Mouse (Mus musculus) hindbrain, embryonic 13.5 days (tissue): ENCODE data around the gene Sbf1. TPM values are rescaled to one million over a fixed set of nuclear protein-coding genes. Genes with fewer than 3 reads are reported as not detected.

Experiments
- ATAC-seq: fragments of 200-750 bp; cut with Nextera tagmentation; 2 replicates; pipeline ENCODE4 v1.8.0; 2017; ENCODE audit warnings: moderate TSS enrichment; ENCODE audit not compliant: low FRiP score
- H3K27ac ChIP-seq: fragments of 300-500 bp; sonication (generic); 2 replicates; pipeline ENCODE4 v1.5.1; 2015; ENCODE audit warnings: inconsistent platforms, mild to moderate bottlenecking, moderate library complexity
- H3K27me3 ChIP-seq: fragments of 300-500 bp; sonication (generic); 2 replicates; pipeline ENCODE4 v1.6.1; 2015; ENCODE audit warnings: mild to moderate bottlenecking, inconsistent platforms
- H3K36me3 ChIP-seq: fragments of 300-500 bp; sonication (generic); 2 replicates; pipeline ENCODE4 v1.6.1; 2015; ENCODE audit warnings: mild to moderate bottlenecking, inconsistent platforms
- H3K4me1 ChIP-seq: fragments of 300-500 bp; sonication (generic); replicated peaks from 2 replicates; pipeline ENCODE4 v1.6.1; 2015; ENCODE audit warnings: inconsistent platforms
- H3K4me2 ChIP-seq: fragments of 300-500 bp; sonication (generic); 2 replicates; pipeline ENCODE4 v1.6.1; 2015; ENCODE audit warnings: inconsistent platforms, mild to moderate bottlenecking, moderate library complexity
- H3K4me3 ChIP-seq: fragments of 300-500 bp; sonication (generic); 2 replicates; pipeline ENCODE4 v1.5.1; 2015; ENCODE audit warnings: mild to moderate bottlenecking, inconsistent platforms
- H3K9ac ChIP-seq: fragments of 300-500 bp; sonication (generic); 2 replicates; pipeline ENCODE4 v1.6.1; 2015; ENCODE audit warnings: mild to moderate bottlenecking, inconsistent platforms
- H3K9me3 ChIP-seq: fragments of 300-500 bp; sonication (generic); 2 replicates; pipeline ENCODE4 v1.6.1; 2016; ENCODE audit warnings: inconsistent platforms
- WGBS: fragments of 180-500 bp; shearing (Covaris S2); methylation state at CpG from one replicate; pipeline ENCODE4 v1.1.7; 2015; 5-methylcytosine and 5-hydroxymethylcytosine counted together
- polyA plus RNA-seq: library from polyadenylated mRNA; unstranded; fragments of >200 nt; fragmentation: Nextera tagmentation; extraction: Ambion mirVana; gene quantifications from 2 replicates; pipeline ENCODE4 v1.2.1, GENCODE M21; 2015

Gene Sbf1
- polyA plus RNA-seq, 1 experiment from 2014 or later = 83.3 TPM

DNA sequence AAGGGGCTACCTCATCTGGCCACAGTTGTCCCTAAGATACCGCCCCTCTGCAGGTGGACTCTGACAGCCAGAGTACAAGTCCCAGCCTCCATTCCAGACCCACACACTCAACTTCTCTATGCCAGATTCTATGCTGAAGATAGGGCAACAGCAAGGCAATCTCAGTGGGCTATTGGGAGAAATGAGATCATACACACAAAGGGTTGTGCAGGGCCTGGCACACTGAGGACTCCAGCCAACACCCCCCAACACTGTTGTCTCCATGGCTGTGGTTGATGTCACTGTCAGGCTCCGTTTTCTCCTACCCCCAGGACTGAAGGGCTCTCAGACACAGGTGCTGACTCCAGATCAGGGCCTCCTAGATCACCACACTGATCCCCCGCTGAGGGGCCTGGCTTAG, 1.0 kb downstream of the Sbf1 start:
- 37% methylated on average over 3 of the region's 3 CpGs for WGBS
- H3K27ac ChIP-seq = 0 out of 2 replicates have a peak overlapping the region, but pooled peaks have one; percentile 79

DNA sequence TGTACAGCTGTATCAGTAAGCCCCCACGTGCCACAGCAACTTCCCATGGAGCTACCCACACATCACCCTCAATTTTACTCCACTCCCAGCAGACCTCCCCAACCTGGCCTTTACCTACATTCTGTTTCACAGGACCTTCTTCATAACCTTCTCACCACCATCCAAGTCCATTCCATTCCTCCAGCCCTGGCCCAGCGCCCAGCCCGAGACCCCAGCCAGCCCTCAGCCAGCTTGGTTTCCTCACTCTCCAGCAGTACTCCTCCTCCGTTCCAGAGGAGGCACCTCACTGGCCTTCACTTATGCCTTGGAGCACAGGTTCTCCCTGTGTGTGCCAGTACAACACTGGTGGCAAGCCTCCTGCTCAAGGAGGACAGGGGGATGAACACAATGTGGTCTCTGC, 1.8 kb downstream of the Sbf1 start:
- no peak overlapping the region for H3K27ac ChIP-seq
- H3K9ac ChIP-seq = peak overlapping the region; percentile 93
- ATAC-seq = no peak
- H3K4me1 ChIP-seq = peaks cover 55% of the 10 kb centered on the region
- no peaks in the 10 kb centered on the region for H3K9me3 ChIP-seq
- H3K27me3 ChIP-seq = no peaks in the 10 kb centered on the region
- H3K4me3 ChIP-seq = peak overlapping the region; percentile 96
- 79% methylated on average over 4 of the region's 4 CpGs for WGBS
- H3K36me3 ChIP-seq = no peaks in the 10 kb centered on the region
- peak overlapping the region; percentile 92 for H3K4me2 ChIP-seq

More for the DNA sequence above, 1.0 kb downstream of the Sbf1 start:
- H3K27me3 ChIP-seq = no peaks in the 10 kb centered on the region
- H3K4me3 ChIP-seq = peak overlapping the region; percentile 96
- 0 out of 2 replicates have a peak, but pooled peaks have one; percentile 0 for ATAC-seq
- no peaks in the 10 kb centered on the region for H3K9me3 ChIP-seq
- H3K36me3 ChIP-seq = no peaks in the 10 kb centered on the region
- H3K4me1 ChIP-seq = peaks cover 48% of the 10 kb centered on the region
- peak overlapping the region; percentile 92 for H3K4me2 ChIP-seq
- H3K9ac ChIP-seq = peak overlapping the region; percentile 93

DNA sequence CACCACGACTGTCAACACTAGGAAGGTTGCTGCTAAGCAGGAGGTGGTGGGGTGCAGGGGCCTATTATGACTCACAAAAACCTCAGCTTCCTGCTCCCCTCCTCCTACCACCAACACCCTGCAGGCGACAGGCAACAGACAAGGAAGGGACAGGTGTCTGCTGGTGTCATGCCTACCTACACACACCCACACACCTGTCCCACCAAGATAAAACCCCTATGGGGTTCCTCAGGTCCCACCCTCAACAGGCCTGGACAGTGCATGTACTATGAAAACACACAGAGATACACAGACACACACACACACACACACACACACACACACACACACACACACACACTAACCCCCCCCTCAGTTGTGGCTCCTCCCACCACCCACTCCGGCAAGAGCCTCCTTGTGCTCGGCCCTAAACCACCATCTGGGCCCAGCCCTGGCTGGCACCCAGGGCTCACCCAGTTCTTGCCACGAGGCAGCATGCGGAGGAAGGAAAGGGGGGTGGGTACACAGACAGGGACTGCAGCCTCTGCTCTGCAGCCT, 5.1 kb downstream of the Sbf1 start:
- 67% methylated on average over 6 of the region's 6 CpGs for WGBS

DNA sequence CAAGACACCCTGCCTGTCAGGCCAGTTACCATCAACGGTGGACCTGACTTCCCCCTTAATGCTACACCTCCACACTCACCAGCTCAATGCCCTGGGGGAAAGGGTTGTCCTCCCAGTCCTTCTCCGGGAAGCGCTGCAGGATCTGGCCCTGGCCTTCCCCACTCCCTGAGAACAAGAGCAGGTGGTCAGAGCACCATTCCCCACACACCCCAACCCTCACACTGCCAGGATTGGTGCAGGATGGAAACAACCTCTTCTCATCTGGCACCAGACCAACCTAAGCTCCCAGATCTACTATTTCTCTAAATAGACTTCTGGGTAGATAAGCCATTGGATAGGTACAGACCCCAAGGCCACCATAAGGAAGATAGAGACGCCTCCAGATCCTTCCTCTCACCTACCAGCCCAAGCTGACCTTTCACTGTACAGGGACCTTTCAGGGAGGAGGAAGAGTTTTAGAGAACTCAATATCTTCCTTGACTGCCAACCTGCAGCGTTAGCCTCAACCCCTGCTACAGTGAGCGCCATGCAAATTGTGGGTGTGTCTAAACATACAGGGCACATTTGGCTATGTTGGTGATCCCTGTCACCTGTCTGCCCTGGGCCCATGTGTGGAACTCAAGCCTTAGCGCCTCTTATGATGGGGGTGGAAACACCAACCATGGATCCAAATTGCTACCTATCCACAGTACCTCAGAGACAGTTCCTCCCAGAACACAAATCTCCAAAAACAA, 6.5 kb downstream of the Sbf1 start:
- no peaks in the 10 kb centered on the region for H3K27me3 ChIP-seq
- H3K36me3 ChIP-seq = peaks cover 43% of the 10 kb centered on the region
- ATAC-seq = no peak
- WGBS = 84% methylated on average over 7 of the region's 7 CpGs
- peaks cover 52% of the 10 kb centered on the region for H3K4me1 ChIP-seq
- H3K4me3 ChIP-seq = no peak overlapping the region
- H3K9ac ChIP-seq = no peak overlapping the region
- no peak overlapping the region for H3K27ac ChIP-seq
- H3K9me3 ChIP-seq = no peaks in the 10 kb centered on the region
- no peak overlapping the region for H3K4me2 ChIP-seq

More for the DNA sequence above, 5.1 kb downstream of the Sbf1 start:
- H3K36me3 ChIP-seq = peaks cover 29% of the 10 kb centered on the region
- H3K4me1 ChIP-seq = peaks cover 61% of the 10 kb centered on the region
- ATAC-seq = no peak
- no peak overlapping the region for H3K4me3 ChIP-seq
- H3K27ac ChIP-seq = no peak overlapping the region
- 0 out of 2 replicates have a peak overlapping the region, but pooled peaks have one; percentile 35 for H3K9ac ChIP-seq
- H3K9me3 ChIP-seq = no peaks in the 10 kb centered on the region
- H3K27me3 ChIP-seq = no peaks in the 10 kb centered on the region
- no peak overlapping the region for H3K4me2 ChIP-seq

DNA sequence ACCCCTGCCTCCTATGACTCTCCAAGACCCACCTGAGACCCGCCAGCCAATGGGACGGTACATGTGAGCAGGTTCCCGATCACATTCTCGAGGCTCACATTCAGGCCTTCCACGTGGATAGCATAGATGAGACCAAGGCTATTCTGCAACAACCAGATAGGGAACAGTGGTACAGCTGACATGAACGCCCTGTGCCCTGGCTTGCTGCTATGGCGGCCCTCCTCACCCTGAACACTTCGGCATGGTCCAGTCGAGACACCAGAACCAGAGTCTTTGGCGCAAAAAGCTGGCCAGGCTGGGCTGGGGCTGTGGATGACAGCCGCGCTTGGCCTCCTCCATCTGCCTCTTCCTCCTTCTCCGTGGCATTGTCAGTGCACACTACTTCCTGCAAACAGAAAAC, 7.7 kb downstream of the Sbf1 start:
- no peak for ATAC-seq
- peaks cover 41% of the 10 kb centered on the region for H3K4me1 ChIP-seq
- H3K4me2 ChIP-seq = no peak overlapping the region
- no peak overlapping the region for H3K27ac ChIP-seq
- H3K9ac ChIP-seq = no peak overlapping the region
- no peaks in the 10 kb centered on the region for H3K27me3 ChIP-seq
- no peaks in the 10 kb centered on the region for H3K9me3 ChIP-seq
- H3K4me3 ChIP-seq = no peak overlapping the region
- WGBS = 93% methylated on average over 13 of the region's 13 CpGs
- H3K36me3 ChIP-seq = peaks cover 54% of the 10 kb centered on the region

DNA sequence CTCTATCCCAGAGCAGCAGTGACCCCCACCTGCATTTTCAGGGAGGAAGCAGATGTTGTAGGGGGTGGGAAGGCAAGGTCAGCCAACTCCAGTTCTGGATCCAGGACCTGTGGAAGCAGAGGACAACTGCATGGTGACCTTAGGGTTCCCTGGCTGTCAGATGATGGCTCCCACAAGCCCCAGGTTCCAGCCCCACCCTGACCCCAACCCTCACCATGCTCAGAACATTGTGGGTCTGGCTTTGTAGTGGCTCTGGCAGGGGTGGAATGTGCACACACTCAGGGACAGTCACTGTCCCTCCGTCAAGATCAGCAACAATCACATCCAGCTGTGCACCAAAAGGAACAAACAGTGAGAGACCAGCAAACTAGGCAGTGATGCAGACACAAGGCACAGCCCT, 9.1 kb downstream of the Sbf1 start:
- Histone ChIP-seq H3K36me3 (peaks cover 69% of the 10 kb centered on the region), H3K4me1 (peaks cover 27% of the 10 kb centered on the region)
- 36% methylated on average over 1 of the region's 1 CpGs for WGBS

DNA sequence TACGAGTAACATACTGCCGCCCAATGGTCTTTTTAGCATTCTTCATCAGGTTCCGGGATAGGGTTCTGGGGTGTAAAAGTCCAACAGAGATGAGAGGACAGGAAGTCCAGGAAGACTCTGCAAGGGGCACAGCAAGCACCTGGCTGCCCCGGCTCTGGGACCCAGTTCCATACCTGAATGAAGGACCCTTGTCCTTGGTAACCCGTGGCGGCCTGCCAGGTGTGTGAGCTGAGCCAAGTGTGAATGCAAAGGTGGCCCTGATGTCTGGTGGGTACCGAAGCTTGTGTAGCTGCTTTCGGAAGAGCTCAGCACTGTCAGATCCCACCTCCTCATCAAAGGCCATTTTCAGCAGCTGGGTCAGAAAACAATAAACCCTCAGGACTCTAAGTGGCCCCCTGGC, 14.5 kb downstream of the Sbf1 start:
- H3K36me3 ChIP-seq = peaks cover 96% of the 10 kb centered on the region
- H3K9ac ChIP-seq = no peak overlapping the region
- no peaks in the 10 kb centered on the region for H3K4me1 ChIP-seq
- no peaks in the 10 kb centered on the region for H3K9me3 ChIP-seq
- no peak for ATAC-seq
- H3K27ac ChIP-seq = no peak overlapping the region
- H3K4me3 ChIP-seq = no peak overlapping the region
- H3K27me3 ChIP-seq = no peaks in the 10 kb centered on the region
- WGBS = 96% methylated on average over 8 of the region's 8 CpGs
- H3K4me2 ChIP-seq = no peak overlapping the region

More for the DNA sequence above, 9.1 kb downstream of the Sbf1 start:
- no peaks in the 10 kb centered on the region for H3K9me3 ChIP-seq
- no peak overlapping the region for H3K4me2 ChIP-seq
- no peaks in the 10 kb centered on the region for H3K27me3 ChIP-seq
- no peak overlapping the region for H3K9ac ChIP-seq
- ATAC-seq = no peak
- no peak overlapping the region for H3K27ac ChIP-seq
- no peak overlapping the region for H3K4me3 ChIP-seq

DNA sequence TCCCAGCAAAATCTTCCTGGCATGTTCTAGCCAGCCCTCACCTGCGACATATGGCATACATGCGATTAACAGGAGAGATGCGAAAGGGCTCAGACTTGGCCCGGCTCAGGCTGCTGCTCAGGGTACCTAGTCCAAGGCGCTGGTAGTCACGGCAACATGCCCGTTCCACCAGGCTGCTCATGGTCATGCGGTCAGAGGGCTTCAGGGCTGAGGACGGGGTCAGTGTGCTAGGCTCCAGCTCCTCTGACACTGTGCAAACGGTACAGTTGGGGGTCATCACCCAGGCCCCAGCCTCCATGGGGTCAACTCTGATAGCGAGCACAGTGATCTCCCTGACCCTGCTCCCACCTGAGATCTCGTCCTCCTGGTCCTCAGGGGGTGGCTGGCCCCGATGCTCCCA, 14.9 kb downstream of the Sbf1 start:
- H3K27me3 ChIP-seq = no peaks in the 10 kb centered on the region
- H3K9ac ChIP-seq = no peak overlapping the region
- no peak overlapping the region for H3K4me3 ChIP-seq
- no peaks in the 10 kb centered on the region for H3K9me3 ChIP-seq
- no peaks in the 10 kb centered on the region for H3K4me1 ChIP-seq
- 90% methylated on average over 13 of the region's 13 CpGs for WGBS
- H3K36me3 ChIP-seq = peaks cover 96% of the 10 kb centered on the region
- no peak overlapping the region for H3K27ac ChIP-seq
- no peak overlapping the region for H3K4me2 ChIP-seq
- no peak for ATAC-seq

DNA sequence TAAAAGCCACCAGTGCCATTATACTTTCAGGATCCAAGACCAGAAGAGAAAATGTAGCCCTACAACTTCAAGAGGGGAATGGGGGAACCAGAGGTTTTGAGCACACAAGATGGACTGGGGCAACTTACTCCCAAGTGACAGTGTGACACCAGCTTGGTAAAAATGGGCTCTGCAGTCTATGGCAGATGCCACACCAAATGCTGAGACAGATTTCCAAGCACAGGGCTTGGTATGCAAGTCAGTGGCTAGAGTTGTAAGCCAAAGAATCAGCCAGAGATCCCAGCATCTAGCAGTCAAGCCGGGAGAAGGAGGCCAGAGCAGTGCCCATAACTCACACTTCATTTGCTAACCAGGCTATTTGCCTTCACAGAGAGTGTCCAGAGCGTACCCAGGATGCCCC, 17.4 kb downstream of the Sbf1 start:
- Histone ChIP-seq H3K9ac (no peak overlapping the region), H3K4me2 (no peak overlapping the region), H3K4me3 (no peak overlapping the region), H3K9me3 (no peaks in the 10 kb centered on the region), H3K4me1 (no peaks in the 10 kb centered on the region), H3K27me3 (no peaks in the 10 kb centered on the region), H3K36me3 (peaks cover 96% of the 10 kb centered on the region), H3K27ac (no peak overlapping the region)
- WGBS = 100% methylated on average over 2 of the region's 2 CpGs
- no peak for ATAC-seq

DNA sequence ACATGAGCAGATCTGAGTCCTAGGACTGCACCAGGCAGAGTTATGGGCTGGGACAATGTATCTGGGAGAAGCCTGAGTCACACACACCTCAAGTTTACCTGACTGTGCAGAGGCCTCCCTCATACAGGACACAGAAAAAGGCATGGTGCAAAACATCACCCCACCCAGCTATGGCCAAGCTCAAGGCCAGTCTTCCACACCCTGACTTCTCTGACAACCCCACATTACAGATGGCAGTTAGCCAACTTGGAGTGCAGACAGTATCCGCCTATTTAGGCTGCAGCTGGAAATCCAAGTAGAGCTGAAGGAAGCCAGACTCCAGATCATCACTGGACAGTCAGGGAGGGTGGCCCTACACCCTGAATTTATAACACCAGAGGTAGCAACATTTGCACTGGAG, 18.6 kb downstream of the Sbf1 start:
- 72% methylated on average over 1 of the region's 1 CpGs for WGBS
- Histone ChIP-seq H3K36me3 (peaks cover 96% of the 10 kb centered on the region), H3K4me3 (no peak overlapping the region), H3K9ac (no peak overlapping the region), H3K27ac (no peak overlapping the region), H3K27me3 (no peaks in the 10 kb centered on the region), H3K4me1 (no peaks in the 10 kb centered on the region), H3K4me2 (no peak overlapping the region), H3K9me3 (no peaks in the 10 kb centered on the region)
- ATAC-seq = no peak

DNA sequence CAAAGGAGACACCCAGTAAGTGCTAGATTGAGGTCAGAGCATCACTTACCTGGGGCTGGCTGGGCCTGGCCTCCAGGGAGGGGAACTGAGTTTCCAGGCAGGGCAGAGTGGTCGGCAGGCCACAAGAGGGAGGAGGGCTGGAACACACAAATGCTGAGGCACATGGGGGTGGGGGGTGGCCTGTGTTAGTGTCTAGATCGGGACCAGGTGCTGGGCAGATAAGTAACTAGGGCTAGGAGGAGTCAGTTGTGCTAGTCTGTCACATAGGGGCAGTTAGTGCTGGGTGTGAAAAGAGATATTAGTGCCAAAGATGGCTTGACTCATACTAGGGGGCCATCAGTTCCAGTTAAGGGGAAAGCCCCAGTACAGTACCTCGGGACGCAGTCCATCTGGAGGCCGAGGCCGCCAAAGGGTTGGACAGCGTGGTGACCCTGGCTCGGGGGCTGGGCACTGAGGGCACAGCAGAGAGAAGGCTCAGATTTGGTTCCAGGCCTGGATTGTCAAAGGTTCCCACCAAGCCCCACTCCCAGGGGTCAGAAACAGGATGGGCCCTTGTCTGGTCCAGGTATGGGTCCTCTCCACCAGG, 19.4 kb downstream of the Sbf1 start:
- Histone ChIP-seq H3K9ac (no peak overlapping the region), H3K27me3 (no peaks in the 10 kb centered on the region), H3K4me2 (no peak overlapping the region), H3K36me3 (peaks cover 96% of the 10 kb centered on the region), H3K9me3 (no peaks in the 10 kb centered on the region), H3K27ac (no peak overlapping the region), H3K4me3 (no peak overlapping the region), H3K4me1 (no peaks in the 10 kb centered on the region)
- 90% methylated on average over 8 of the region's 8 CpGs for WGBS
- no peak for ATAC-seq

DNA sequence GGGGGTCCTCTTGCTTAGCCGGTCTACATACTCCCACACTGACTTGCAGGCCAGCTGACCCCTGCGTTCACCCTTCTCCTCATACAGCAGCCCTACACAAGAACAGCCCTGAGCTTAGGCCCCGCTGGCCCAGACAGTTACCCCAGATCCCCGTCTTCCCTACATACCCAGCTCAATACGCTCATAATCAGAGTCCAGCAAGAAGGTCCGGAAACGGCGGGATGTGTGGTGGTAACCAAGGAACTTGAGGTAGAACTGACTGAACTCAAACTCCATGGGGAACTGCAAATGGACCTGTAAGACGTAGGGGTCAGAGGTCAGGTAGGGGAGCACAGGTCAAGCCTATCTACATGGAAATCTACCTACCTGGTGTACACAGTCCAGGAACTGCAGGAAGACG, 21.3 kb downstream of the Sbf1 start:
- Histone ChIP-seq H3K4me2 (no peak overlapping the region), H3K36me3 (peaks cover 97% of the 10 kb centered on the region), H3K4me3 (no peak overlapping the region), H3K27ac (no peak overlapping the region), H3K9ac (no peak overlapping the region), H3K27me3 (no peaks in the 10 kb centered on the region), H3K9me3 (no peaks in the 10 kb centered on the region), H3K4me1 (no peaks in the 10 kb centered on the region)
- 98% methylated on average over 10 of the region's 10 CpGs for WGBS
- ATAC-seq = no peak

DNA sequence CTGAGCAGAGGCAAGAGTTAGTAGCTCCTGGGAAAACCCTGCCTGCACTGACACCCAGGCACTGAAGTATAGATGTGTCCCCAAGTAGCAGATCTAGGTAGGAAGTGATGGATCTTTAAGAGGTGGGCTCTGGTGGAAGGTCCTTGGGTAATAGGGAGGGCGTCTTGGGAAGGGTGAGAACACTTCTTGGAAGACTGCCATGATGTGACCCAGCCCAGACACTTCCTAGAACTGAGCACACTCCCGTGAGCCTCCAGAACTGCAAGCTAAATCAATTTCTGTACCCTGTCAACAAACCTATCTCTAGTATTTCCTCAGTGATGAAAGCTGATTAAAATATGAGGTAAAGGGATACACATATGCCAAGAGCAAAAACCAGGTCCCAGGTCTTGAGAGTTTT, 22.3 kb downstream of the Sbf1 start:
- Histone ChIP-seq H3K4me3 (no peak overlapping the region), H3K27me3 (no peaks in the 10 kb centered on the region), H3K4me1 (no peaks in the 10 kb centered on the region), H3K9ac (no peak overlapping the region), H3K4me2 (no peak overlapping the region), H3K9me3 (no peaks in the 10 kb centered on the region), H3K27ac (no peak overlapping the region), H3K36me3 (peaks cover 100% of the 10 kb centered on the region)
- WGBS = 77% methylated on average over 2 of the region's 2 CpGs
- no peak for ATAC-seq
